Mouse (Mus musculus) limb, embryonic 14.5 days (tissue): ENCODE data around the gene Myt1. TPM values are rescaled to one million over a fixed set of nuclear protein-coding genes. Genes with fewer than 3 reads are reported as not detected.

Experiments used
- ATAC-seq: fragments of 200-750 bp; cut with Nextera tagmentation; 2 replicates; pipeline ENCODE4 v1.8.0; 2017; ENCODE audit warnings: low read depth, moderate number of reproducible peaks, moderate TSS enrichment; ENCODE audit not compliant: low FRiP score
- DNase-seq: peaks from one replicate; pipeline ENCODE4 v3.0.0-alpha.2; 2015; ENCODE audit warnings: low spot score
- H3K27ac ChIP-seq: fragments of 300-500 bp; sonication (generic); replicated peaks from 2 replicates; pipeline ENCODE4 v1.5.1; 2014; ENCODE audit warnings: low read depth, mild to moderate bottlenecking, low read length, moderate library complexity, mixed read lengths
- H3K27me3 ChIP-seq: fragments of 300-500 bp; sonication (generic); 2 replicates; pipeline ENCODE4 v1.6.1; 2014; ENCODE audit warnings: low read length, mixed read lengths; ENCODE audit not compliant: control insufficient read depth, insufficient read depth
- H3K36me3 ChIP-seq: fragments of 300-500 bp; sonication (generic); 2 replicates; pipeline ENCODE4 v1.6.1; 2014; ENCODE audit warnings: mild to moderate bottlenecking, low read length, moderate library complexity, mixed read lengths; ENCODE audit not compliant: control insufficient read depth, insufficient read depth
- H3K4me1 ChIP-seq: fragments of 300-500 bp; sonication (generic); 2 replicates; pipeline ENCODE4 v1.6.1; 2014; ENCODE audit warnings: antibody characterized with exemption, low read length, mixed read lengths; ENCODE audit not compliant: control insufficient read depth, insufficient read depth
- H3K4me2 ChIP-seq: fragments of 300-500 bp; sonication (generic); replicated peaks from 2 replicates; pipeline ENCODE4 v1.6.1; 2014; ENCODE audit warnings: low read depth, mild to moderate bottlenecking, low read length, moderate library complexity; ENCODE audit not compliant: severe bottlenecking
- H3K4me3 ChIP-seq: fragments of 300-500 bp; sonication (generic); replicated peaks from 2 replicates; pipeline ENCODE4 v1.5.1; 2014; ENCODE audit warnings: low read length
- H3K9ac ChIP-seq: fragments of 300-500 bp; sonication (generic); 2 replicates; pipeline ENCODE4 v1.6.1; 2014; ENCODE audit warnings: mild to moderate bottlenecking, low read depth, low read length, moderate library complexity; ENCODE audit not compliant: severe bottlenecking
- H3K9me3 ChIP-seq: fragments of 300-500 bp; sonication (generic); 2 replicates; pipeline ENCODE4 v1.6.1; 2016; ENCODE audit warnings: low read length; ENCODE audit not compliant: control insufficient read depth
- POLR2A ChIP-seq: fragments of 200-500 bp; IDR thresholded peaks from 2 replicates; pipeline ENCODE4 v1.8.0; 2012; ENCODE audit warnings: inconsistent platforms, mild to moderate bottlenecking, moderate library complexity, borderline replicate concordance; ENCODE audit not compliant: insufficient read depth, insufficient read length; ENCODE audit errors: extremely low read depth
- WGBS: fragments of 180-500 bp; shearing (Covaris S2); extraction: QIAGEN DNeasy Blood & Tissue Kit; methylation state at CpG from one replicate; pipeline ENCODE4 v1.1.7; 2014; 5-methylcytosine and 5-hydroxymethylcytosine counted together
- polyA plus RNA-seq, 2 experiments: library from polyadenylated mRNA; depleted of rRNA in 1 of 2; stranded (reverse) in 1 of 2; unstranded in 1 of 2; fragments of >200 nt; fragmentation: Nextera tagmentation in 1 of 2; extraction: Ambion mirVana in 1 of 2; gene quantifications; 2 replicates each; pipeline versions ENCODE4 v1.2.1 to v1.2.3; 2012 to 2014

Myt1 gene
- polyA plus RNA-seq, 2 experiments: 0.41 TPM; not detected in 1

GRCm38 (mm10) chr2:181766672-181767557, 3.8 kb downstream of the Myt1 start:
- ATAC-seq: no peak
- no peaks in the 10 kb centered on the region for H3K9me3 ChIP-seq

GRCm38 (mm10) chr2:181768451-181768850, 5.3 kb downstream of the Myt1 start:
- no peak for TF ChIP-seq POLR2A
- H3K27me3 ChIP-seq: no peaks in the 10 kb centered on the region
- H3K4me1 ChIP-seq: no peaks in the 10 kb centered on the region
- H3K4me2 ChIP-seq: no peak overlapping the region
- no peaks in the 10 kb centered on the region for H3K36me3 ChIP-seq
- no peak overlapping the region for H3K4me3 ChIP-seq
- no peak overlapping the region for H3K9ac ChIP-seq
- ATAC-seq (no peak), DNase-seq (no peak)
- no peaks in the 10 kb centered on the region for H3K9me3 ChIP-seq
- H3K27ac ChIP-seq: no peak overlapping the region

More at GRCm38 (mm10) chr2:181766672-181767557, 3.8 kb downstream of the Myt1 start:
- Histone ChIP-seq H3K27ac (no peak overlapping the region), H3K9ac (no peak overlapping the region), H3K4me1 (no peaks in the 10 kb centered on the region), H3K36me3 (no peaks in the 10 kb centered on the region), H3K4me3 (no peak overlapping the region), H3K4me2 (no peak overlapping the region), H3K27me3 (no peaks in the 10 kb centered on the region)
- no peak for TF ChIP-seq POLR2A
- no peak for DNase-seq
- WGBS: 36% methylated on average over 14 of the region's 14 CpGs

GRCm38 (mm10) chr2:181769397-181769796, 6.3 kb downstream of the Myt1 start:
- ATAC-seq (no peak), DNase-seq (no peak)
- H3K4me1 ChIP-seq: no peaks in the 10 kb centered on the region
- no peak for TF ChIP-seq POLR2A
- no peak overlapping the region for H3K4me3 ChIP-seq
- H3K9me3 ChIP-seq: no peaks in the 10 kb centered on the region
- no peak overlapping the region for H3K27ac ChIP-seq
- no peaks in the 10 kb centered on the region for H3K36me3 ChIP-seq
- H3K27me3 ChIP-seq: no peaks in the 10 kb centered on the region
- H3K9ac ChIP-seq: no peak overlapping the region
- no peak overlapping the region for H3K4me2 ChIP-seq
- WGBS: 85% methylated on average over 2 of the region's 2 CpGs

- H3K36me3 ChIP-seq: no peaks in the 10 kb centered on the region
- H3K4me2 ChIP-seq: no peak overlapping the region
- H3K4me1 ChIP-seq: no peaks in the 10 kb centered on the region
- 75% methylated on average over 2 of the region's 2 CpGs for WGBS
- DNase-seq: no peak
- no peaks in the 10 kb centered on the region for H3K27me3 ChIP-seq
- no peak overlapping the region for H3K27ac ChIP-seq
- no peaks in the 10 kb centered on the region for H3K9me3 ChIP-seq
- TF ChIP-seq POLR2A: no peak
- H3K9ac ChIP-seq: no peak overlapping the region
- no peak overlapping the region for H3K4me3 ChIP-seq
- ATAC-seq: no peak
These were observed 10.1 kb downstream of the Myt1 start for GRCm38 (mm10) chr2:181773203-181773602.

GRCm38 (mm10) chr2:181775786-181776185, 12.7 kb downstream of the Myt1 start:
- H3K27ac ChIP-seq: no peak overlapping the region
- no peak overlapping the region for H3K4me3 ChIP-seq
- no peaks in the 10 kb centered on the region for H3K4me1 ChIP-seq
- H3K9ac ChIP-seq: no peak overlapping the region
- H3K36me3 ChIP-seq: no peaks in the 10 kb centered on the region
- ATAC-seq (no peak), DNase-seq (no peak)
- TF ChIP-seq POLR2A: no peak
- 87% methylated on average over 1 of the region's 1 CpGs for WGBS
- H3K4me2 ChIP-seq: no peak overlapping the region
- no peaks in the 10 kb centered on the region for H3K27me3 ChIP-seq
- H3K9me3 ChIP-seq: no peaks in the 10 kb centered on the region
